Mouse (Mus musculus) E14TG2a.4 (cell line): ENCODE measurements around the gene Rsph3b.

Source experiments
- CTCF ChIP-seq: conservative IDR thresholded peaks from 2 replicates; pipeline ENCODE4 v1.5.1; 2014; ENCODE audit warnings: low read length
- NANOG ChIP-seq: IDR thresholded peaks from 2 replicates; pipeline ENCODE4 v1.6.1; 2014; ENCODE audit warnings: borderline replicate concordance, low read length, mixed read lengths
- POU5F1 ChIP-seq: IDR thresholded peaks from 2 replicates; pipeline ENCODE4 v1.6.1; 2014; ENCODE audit warnings: low read length, borderline replicate concordance

DNA sequence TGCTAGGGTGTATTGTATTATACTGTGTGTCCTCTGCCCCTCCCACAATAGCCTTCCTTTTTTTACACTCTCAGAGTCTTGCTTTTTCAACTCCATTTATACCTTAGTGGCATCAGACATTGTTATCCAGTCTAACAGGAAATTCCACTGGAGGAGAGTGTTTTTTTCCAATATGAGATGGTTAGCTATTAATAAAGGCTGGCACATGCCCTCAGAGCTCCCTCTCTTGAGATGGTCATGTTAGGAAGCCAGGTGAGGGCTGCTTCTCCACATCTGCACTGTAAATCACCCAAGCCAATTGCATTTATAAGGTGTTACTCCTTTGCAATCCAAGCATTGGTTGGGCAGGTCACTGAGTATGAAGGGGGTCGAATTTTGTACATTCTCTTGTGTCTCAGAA lies 81.9 kb downstream of the Rsph3b start:
- no peak for TF ChIP-seq CTCF
- no peak for TF ChIP-seq NANOG
- TF ChIP-seq POU5F1, result no peak
